Mouse (Mus musculus): Measurements from ENCODE around the gene Setd6.

Setd6 gene

GRCm38 (mm10) chr8:95715676-95716531, at the start of gene Setd6:
TSS of gene Setd6 (plus strand) at chr8:95715881.
- peak; percentile 93 for DNase-seq (ENCODE audit: low spot score)

GRCm38 (mm10) chr8:95668163-95668958, 47.3 kb upstream of the Setd6 start:
- no peak for DNase-seq (ENCODE audit: low spot score)

- DNase-seq (ENCODE audit: low spot score), result no peak
Measured at GRCm38 (mm10) chr8:95669967-95670366, 45.7 kb upstream of the Setd6 start.

GRCm38 (mm10) chr8:95671861-95672260, 43.8 kb upstream of the Setd6 start:
- no peak for DNase-seq (ENCODE audit: low spot score)

- no peak for DNase-seq (ENCODE audit: low spot score)
Measured at GRCm38 (mm10) chr8:95672811-95673210, 42.9 kb upstream of the Setd6 start.

DNA sequence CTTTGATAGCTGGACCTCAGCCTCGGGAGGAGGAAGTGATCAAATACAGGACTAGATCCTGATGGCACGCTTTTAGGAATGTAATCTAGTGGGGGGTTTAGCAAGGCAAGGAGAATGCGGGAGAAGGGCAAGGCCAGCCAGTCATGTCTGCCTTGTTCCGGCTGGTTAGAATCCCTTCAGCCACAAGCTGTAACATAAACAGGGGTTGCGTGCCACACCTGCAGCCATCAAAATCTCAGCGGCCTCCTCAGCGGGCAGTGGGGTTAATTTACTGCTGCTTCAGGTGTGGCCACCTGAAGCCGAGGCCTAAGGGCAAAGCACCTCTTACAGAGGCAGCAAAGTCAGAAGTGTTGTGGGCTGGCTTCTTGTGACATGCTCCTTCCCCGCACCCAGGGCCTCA, 39.0 kb upstream of the Setd6 start, which contains the start of gene Ndrg4:
Gene Ndrg4, plus strand, starts transcription at position 350 of the 400 bp plus-strand sequence.
- no peak for DNase-seq (ENCODE audit: low spot score)

- DNase-seq (ENCODE audit: low spot score), result no peak
Measured at GRCm38 (mm10) chr8:95677591-95678023, 38.1 kb upstream of the Setd6 start.

GRCm38 (mm10) chr8:95678024-95678611, 37.6 kb upstream of the Setd6 start:
- DNase-seq (ENCODE audit: low spot score), result no peak

DNA sequence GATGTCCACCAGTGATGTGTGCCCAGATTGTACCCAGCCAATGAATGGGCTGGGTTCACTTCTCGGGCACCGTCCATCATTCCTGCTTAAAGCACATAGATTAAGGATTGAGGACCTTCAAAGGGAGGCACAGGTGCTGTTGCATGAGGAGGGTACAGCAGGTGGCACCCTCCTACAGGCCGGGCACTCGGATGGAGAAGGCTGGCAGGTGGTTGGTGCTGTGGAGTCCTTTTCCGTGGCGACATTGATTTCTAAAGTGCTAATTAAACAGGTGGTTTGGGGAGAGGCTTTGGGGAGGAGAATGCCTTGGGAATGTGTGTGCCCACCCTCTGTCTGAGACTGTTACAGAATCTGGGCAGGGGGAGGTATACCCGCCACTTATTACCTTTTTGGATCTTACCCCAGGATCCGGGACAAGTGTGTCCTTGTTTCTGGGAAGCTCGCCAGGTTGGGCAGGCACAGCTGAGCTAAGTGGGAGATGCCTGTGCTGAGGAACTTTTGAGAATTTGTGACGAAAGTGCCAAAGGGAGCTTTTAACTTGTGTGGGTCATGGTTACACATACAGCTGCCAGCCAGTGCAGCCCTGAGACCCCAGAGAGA, 27.5 kb upstream of the Setd6 start:
- DNase-seq (ENCODE audit: low spot score), result no peak

DNA sequence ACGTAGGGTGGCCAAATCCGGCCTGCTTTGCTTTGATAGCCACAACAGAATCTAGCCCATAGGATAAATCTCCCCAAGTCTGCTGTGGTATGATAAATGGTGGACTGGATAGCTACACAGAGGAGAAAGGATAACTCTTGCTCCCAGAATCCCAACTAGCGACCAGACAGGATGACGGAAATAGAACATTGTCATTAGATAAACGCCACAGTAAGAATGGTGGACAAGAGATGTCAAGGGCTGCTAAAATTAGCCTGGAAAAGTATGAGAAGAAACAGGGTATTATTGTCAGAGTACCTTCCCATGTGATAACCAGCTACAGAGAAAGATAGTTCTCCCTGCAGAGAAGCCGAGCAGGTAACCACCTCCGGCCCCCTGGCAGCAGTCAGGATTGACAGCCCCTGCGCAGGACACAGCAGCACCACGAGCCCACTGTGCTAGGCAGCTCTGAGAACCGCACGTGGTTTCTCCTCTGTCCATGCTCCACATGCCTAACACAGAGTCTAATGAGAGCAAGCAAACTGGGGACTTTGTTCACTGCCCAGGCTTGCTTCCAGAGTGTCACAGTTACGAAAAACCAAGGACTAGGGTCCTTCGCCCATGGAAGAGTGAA, 24.6 kb upstream of the Setd6 start:
- DNase-seq (ENCODE audit: low spot score), result no peak

GRCm38 (mm10) chr8:95694631-95695030, 21.1 kb upstream of the Setd6 start:
- DNase-seq (ENCODE audit: low spot score), result no peak

GRCm38 (mm10) chr8:95696661-95697060, 19.0 kb upstream of the Setd6 start:
- no peak for DNase-seq (ENCODE audit: low spot score)

- DNase-seq (ENCODE audit: low spot score), result peak; percentile 96
Measured at GRCm38 (mm10) chr8:95697128-95697527, 18.6 kb upstream of the Setd6 start.

- DNase-seq (ENCODE audit: low spot score), result no peak
Measured at GRCm38 (mm10) chr8:95698179-95698578, 17.5 kb upstream of the Setd6 start.

GRCm38 (mm10) chr8:95700282-95700681, 15.4 kb upstream of the Setd6 start:
- DNase-seq (ENCODE audit: low spot score), result peak; percentile 31

DNA sequence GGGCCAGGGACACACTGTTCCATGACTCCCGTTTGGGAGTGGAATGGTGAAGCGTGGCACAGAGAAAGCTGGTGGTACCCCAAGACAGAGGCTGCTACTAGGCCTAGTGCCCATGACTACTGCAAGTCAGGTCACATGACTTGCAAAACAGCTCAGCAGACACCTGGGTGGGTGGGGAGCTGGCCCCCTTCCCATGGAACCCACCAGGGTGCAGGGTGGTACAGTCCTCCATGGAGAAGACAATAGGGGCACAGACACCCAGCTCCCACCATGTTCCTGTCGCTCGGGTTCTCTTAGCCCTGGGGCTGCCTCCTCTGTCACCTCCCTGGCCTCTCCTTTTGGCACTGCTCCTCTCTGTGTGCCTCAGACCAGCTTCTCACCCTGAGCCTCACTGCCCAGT, 13.9 kb upstream of the Setd6 start:
- no peak for DNase-seq (ENCODE audit: low spot score)

- DNase-seq (ENCODE audit: low spot score), result peak; percentile 95
Measured at GRCm38 (mm10) chr8:95702480-95703446, 12.9 kb upstream of the Setd6 start.

- peak; percentile 78 for DNase-seq (ENCODE audit: low spot score)
Measured at GRCm38 (mm10) chr8:95703461-95704260, 12.0 kb upstream of the Setd6 start.

DNA sequence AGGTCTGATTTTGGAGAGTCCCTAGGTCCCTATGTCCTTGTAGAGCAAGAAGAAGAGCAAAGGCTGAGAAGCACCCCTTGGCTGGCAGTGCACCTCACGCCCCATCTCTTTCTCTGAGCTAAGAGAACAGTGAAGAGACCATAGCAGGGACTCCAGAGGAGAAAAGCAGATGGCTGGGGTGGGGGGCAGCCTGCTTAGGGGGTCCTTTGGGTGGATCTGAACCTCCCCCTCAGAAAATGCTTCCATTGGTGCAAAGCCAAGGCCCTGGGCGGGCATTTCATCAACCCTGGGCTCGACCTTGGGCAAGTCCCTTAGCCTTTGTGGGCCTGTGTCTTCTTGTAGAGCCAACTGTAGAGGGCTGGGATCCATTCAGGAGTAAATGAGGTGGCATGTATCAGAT, 11.1 kb upstream of the Setd6 start:
- no peak for DNase-seq (ENCODE audit: low spot score)

DNA sequence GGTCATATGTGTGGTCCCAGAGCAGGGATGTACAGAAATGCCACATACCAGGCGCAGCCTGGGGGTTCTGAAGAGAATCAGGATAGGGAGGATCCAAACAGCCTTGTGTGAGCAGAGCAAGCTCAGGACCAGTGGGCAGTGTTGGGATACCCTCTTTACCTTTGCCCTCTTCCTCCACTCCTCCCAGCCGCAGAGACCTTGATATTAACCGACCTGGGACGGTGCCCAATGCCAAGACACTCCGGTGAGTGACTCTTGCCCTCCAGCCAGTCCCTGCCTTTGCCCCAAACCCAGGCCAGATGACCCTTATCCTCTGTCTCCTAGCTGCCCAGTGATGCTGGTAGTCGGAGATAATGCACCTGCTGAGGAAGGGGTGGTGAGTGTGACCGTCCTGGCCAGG, 6.1 kb upstream of the Setd6 start:
- DNase-seq (ENCODE audit: low spot score), result no peak
